Mouse (Mus musculus) thymus, adult 18-20 months (tissue): Measurements from ENCODE around the gene Vash2.

Experiments used
- DNase-seq, 2 experiments: peaks; one replicate each; pipeline ENCODE4 v3.0.0; 2022; ENCODE audit warnings: mixed read lengths in 2 of 2

Gene Vash2

GRCm38 (mm10) chr1:190919725-190920469, 59.2 kb downstream of the Vash2 start:
- DNase-seq: no peak

- no peak for DNase-seq
Measured at GRCm38 (mm10) chr1:190918938-190919337, 60.2 kb downstream of the Vash2 start.

GRCm38 (mm10) chr1:190912623-190913022, 66.5 kb downstream of the Vash2 start:
- DNase-seq: no peak

- DNase-seq: peak; percentile 38 to 39
Measured at GRCm38 (mm10) chr1:190911415-190912123, 67.5 kb downstream of the Vash2 start, which contains the start of gene Rps6kc1. Gene Rps6kc1 (minus strand): TSS chr1:190911770.

GRCm38 (mm10) chr1:190910836-190911235, 68.3 kb downstream of the Vash2 start:
- no peak for DNase-seq

- no peak for DNase-seq
Measured at GRCm38 (mm10) chr1:190904714-190905113, 74.4 kb downstream of the Vash2 start.

GRCm38 (mm10) chr1:190904136-190904535, 75.0 kb downstream of the Vash2 start:
- DNase-seq: no peak

- DNase-seq: no peak
Measured at GRCm38 (mm10) chr1:190901082-190901481, 78.0 kb downstream of the Vash2 start.

GRCm38 (mm10) chr1:190898899-190899575, 80.1 kb downstream of the Vash2 start:
- DNase-seq: no peak

- DNase-seq: no peak
Measured at GRCm38 (mm10) chr1:190898186-190898585, 80.9 kb downstream of the Vash2 start.
